Mouse (Mus musculus) sigmoid colon, adult 10 weeks (tissue): Measurements from ENCODE around the gene Zfp980. TPM values are rescaled to one million over a fixed set of nuclear protein-coding genes. Genes with fewer than 3 reads are reported as not detected.

Experiments used
- polyA plus RNA-seq: library from polyadenylated mRNA; stranded (reverse); fragments of 350-450 nt; fragmentation: Illumina TruSeq; extraction: RNeasy Lipid Tissue Mini Kit (QIAGEN cat#74804); gene quantifications from one replicate; pipeline ENCODE4 v1.2.3, GENCODE M21; 2014; ENCODE audit warnings: low read depth, low replicate concordance

Zfp980 gene
- polyA plus RNA-seq, result not detected

DNA sequence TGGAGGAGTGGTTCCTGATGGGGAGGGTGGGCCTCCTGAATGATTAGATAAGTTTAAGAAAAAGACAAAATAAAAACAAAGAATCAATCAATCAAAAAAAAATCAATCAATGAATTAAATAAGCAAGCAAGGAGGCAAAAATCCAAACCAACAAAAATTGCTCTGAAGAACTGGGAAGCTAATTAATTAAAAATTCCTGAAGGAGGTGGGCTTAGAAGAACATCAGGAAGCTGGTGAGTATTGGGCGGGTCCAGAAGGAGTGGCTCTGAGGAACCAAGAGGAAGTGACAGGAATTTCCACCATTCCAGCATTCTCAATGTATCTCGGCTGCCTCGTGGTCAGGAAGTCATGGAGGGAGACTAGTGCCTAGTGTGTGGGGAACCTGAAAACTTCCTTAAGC, at the start of gene Zfp980:
TSS of gene Zfp980 (plus strand) at position 301 of the 400 bp plus-strand sequence.

Other genes starting within 250 kb of the Zfp980 start
- not detected for gene Zfp990, start 159.9 kb upstream of the Zfp980 start, polyA plus RNA-seq
- gene Gm13212, start 85.5 kb upstream of the Zfp980 start, polyA plus RNA-seq, result 39.4 TPM
- gene Zfp986, start 198.1 kb downstream of the Zfp980 start, polyA plus RNA-seq, result not detected